Mouse (Mus musculus) forebrain, embryonic 10.5 days (tissue): ENCODE results near the gene Mast4. TPM values are rescaled to one million over a fixed set of nuclear protein-coding genes. Genes with fewer than 3 reads are reported as not detected.
"Not testable (repeated sequence)": the region's sequence is repeated elsewhere in the genome, so short reads cannot be mapped to it uniquely, and the experiment has no call there.

Experiments
- DNase-seq: peaks from one replicate; pipeline ENCODE4 v3.0.0-alpha.2; 2017; ENCODE audit warnings: low spot score; ENCODE audit errors: extremely low spot score
- H3K27ac ChIP-seq: fragments of 300-500 bp; sonication (generic); 2 replicates; pipeline ENCODE4 v1.5.1; 2016; ENCODE audit warnings: mild to moderate bottlenecking
- H3K27me3 ChIP-seq: fragments of 300-500 bp; sonication (generic); 2 replicates; pipeline ENCODE4 v1.6.1; 2016; ENCODE audit warnings: mild to moderate bottlenecking; ENCODE audit not compliant: poor library complexity, severe bottlenecking
- H3K36me3 ChIP-seq: fragments of 300-500 bp; sonication (generic); replicated peaks from 2 replicates; pipeline ENCODE4 v1.6.1; 2016; ENCODE audit warnings: mild to moderate bottlenecking, moderate library complexity
- H3K4me1 ChIP-seq: fragments of 300-500 bp; sonication (generic); 2 replicates; pipeline ENCODE4 v1.6.1; 2016
- H3K4me3 ChIP-seq: fragments of 300-500 bp; sonication (generic); 2 replicates; pipeline ENCODE4 v1.5.1; 2016; ENCODE audit warnings: mild to moderate bottlenecking, moderate library complexity
- H3K9me3 ChIP-seq: fragments of 300-500 bp; sonication (generic); 2 replicates; pipeline ENCODE4 v1.6.1; 2016; ENCODE audit warnings: mild to moderate bottlenecking, moderate library complexity
- WGBS: fragments of 180-500 bp; shearing (Covaris S2); methylation state at CpG from one replicate; pipeline ENCODE4 v1.1.7; 2016; 5-methylcytosine and 5-hydroxymethylcytosine counted together
- polyA plus RNA-seq: library from polyadenylated mRNA; unstranded; fragments of >200 nt; fragmentation: Nextera tagmentation; extraction: Ambion mirVana; gene quantifications from 2 replicates; pipeline ENCODE4 v1.2.1, GENCODE M21; 2016

The Mast4 gene
- polyA plus RNA-seq, 1 experiment from 2014 or later: 18.3 TPM

- no peaks in the 10 kb centered on the region for H3K9me3 ChIP-seq
- H3K36me3 ChIP-seq: peaks cover 67% of the 10 kb centered on the region
- H3K27me3 ChIP-seq: no peaks in the 10 kb centered on the region
- 94% methylated on average over 10 of the region's 10 CpGs for WGBS
- no peak overlapping the region for H3K4me3 ChIP-seq
- H3K27ac ChIP-seq: no peak overlapping the region
- H3K4me1 ChIP-seq: 0 out of 2 replicates have a peak, but pooled peaks cover 3% of the 10 kb centered on the region
- DNase-seq: no peak
Measured at GRCm38 (mm10) chr13:102749891-102750290, 584.4 kb downstream of the Mast4 start.

GRCm38 (mm10) chr13:102749194-102749593 is 585.1 kb downstream of the Mast4 start:
- Histone ChIP-seq H3K27me3 (no peaks in the 10 kb centered on the region), H3K36me3 (peaks cover 66% of the 10 kb centered on the region), H3K4me1 (0 out of 2 replicates have a peak, but pooled peaks cover 3% of the 10 kb centered on the region), H3K4me3 (no peak overlapping the region), H3K27ac (no peak overlapping the region), H3K9me3 (no peaks in the 10 kb centered on the region)
- no peak for DNase-seq
- WGBS: 88% methylated on average over 6 of the region's 6 CpGs

GRCm38 (mm10) chr13:102746803-102747561 is 587.3 kb downstream of the Mast4 start:
- Histone ChIP-seq H3K9me3 (no peaks in the 10 kb centered on the region), H3K4me1 (0 out of 2 replicates have a peak, but pooled peaks cover 3% of the 10 kb centered on the region), H3K27me3 (no peaks in the 10 kb centered on the region), H3K27ac (no peak overlapping the region), H3K36me3 (peaks cover 58% of the 10 kb centered on the region), H3K4me3 (no peak overlapping the region)
- no peak for DNase-seq
- 91% methylated on average over 17 of the region's 17 CpGs for WGBS

GRCm38 (mm10) chr13:102745626-102746342 is 588.5 kb downstream of the Mast4 start:
- Histone ChIP-seq H3K27ac (no peak overlapping the region), H3K27me3 (no peaks in the 10 kb centered on the region), H3K9me3 (no peaks in the 10 kb centered on the region), H3K4me3 (no peak overlapping the region), H3K36me3 (peaks cover 61% of the 10 kb centered on the region), H3K4me1 (0 out of 2 replicates have a peak, but pooled peaks cover 3% of the 10 kb centered on the region)
- DNase-seq: no peak
- WGBS: 85% methylated on average over 9 of the region's 9 CpGs

- H3K4me3 ChIP-seq: no peak overlapping the region
- 0 out of 2 replicates have a peak overlapping the region, but pooled peaks have one; percentile 5 for H3K27ac ChIP-seq
- H3K4me1 ChIP-seq: 0 out of 2 replicates have a peak, but pooled peaks cover 3% of the 10 kb centered on the region
- 90% methylated on average over 3 of the region's 3 CpGs for WGBS
- no peaks in the 10 kb centered on the region for H3K9me3 ChIP-seq
- peaks cover 61% of the 10 kb centered on the region for H3K36me3 ChIP-seq
- H3K27me3 ChIP-seq: no peaks in the 10 kb centered on the region
- no peak for DNase-seq
Measured at GRCm38 (mm10) chr13:102745270-102745600, 589.1 kb downstream of the Mast4 start.

GRCm38 (mm10) chr13:102744481-102745269 is 589.6 kb downstream of the Mast4 start:
- Histone ChIP-seq H3K36me3 (peaks cover 61% of the 10 kb centered on the region), H3K4me1 (0 out of 2 replicates have a peak, but pooled peaks cover 3% of the 10 kb centered on the region), H3K27me3 (no peaks in the 10 kb centered on the region), H3K27ac (0 out of 2 replicates have a peak overlapping the region, but pooled peaks have one; percentile 5), H3K9me3 (no peaks in the 10 kb centered on the region), H3K4me3 (no peak overlapping the region)
- peak; percentile 20 for DNase-seq
- WGBS: 71% methylated on average over 9 of the region's 9 CpGs

- no peak for DNase-seq
- Histone ChIP-seq H3K27ac (no peak overlapping the region), H3K4me3 (no peak overlapping the region), H3K27me3 (no peaks in the 10 kb centered on the region), H3K36me3 (peaks cover 77% of the 10 kb centered on the region), H3K4me1 (no peaks in the 10 kb centered on the region), H3K9me3 (no peaks in the 10 kb centered on the region)
- WGBS: 93% methylated on average over 13 of the region's 13 CpGs
Measured at GRCm38 (mm10) chr13:102739720-102740535, 594.4 kb downstream of the Mast4 start.

- no peak overlapping the region for H3K27ac ChIP-seq
- peaks cover 84% of the 10 kb centered on the region for H3K36me3 ChIP-seq
- DNase-seq: no peak
- H3K4me1 ChIP-seq: no peaks in the 10 kb centered on the region
- 94% methylated on average over 7 of the region's 7 CpGs for WGBS
- H3K9me3 ChIP-seq: no peaks in the 10 kb centered on the region
- no peaks in the 10 kb centered on the region for H3K27me3 ChIP-seq
- H3K4me3 ChIP-seq: no peak overlapping the region
Measured at GRCm38 (mm10) chr13:102737811-102738210, 596.5 kb downstream of the Mast4 start.

GRCm38 (mm10) chr13:102733063-102733462 is 601.2 kb downstream of the Mast4 start:
- Histone ChIP-seq H3K27ac (no peak overlapping the region), H3K27me3 (no peaks in the 10 kb centered on the region), H3K36me3 (peaks cover 40% of the 10 kb centered on the region), H3K9me3 (no peaks in the 10 kb centered on the region), H3K4me3 (no peak overlapping the region), H3K4me1 (no peaks in the 10 kb centered on the region)
- 81% methylated on average over 2 of the region's 2 CpGs for WGBS
- no peak for DNase-seq

GRCm38 (mm10) chr13:102728951-102729350 is 605.3 kb downstream of the Mast4 start:
- H3K9me3 ChIP-seq, DNase-seq, H3K4me1 ChIP-seq, H3K27ac ChIP-seq, H3K36me3 ChIP-seq, H3K27me3 ChIP-seq, H3K4me3 ChIP-seq: not testable (repeated sequence)
- 78% methylated on average over 7 of the region's 7 CpGs for WGBS

GRCm38 (mm10) chr13:102728035-102728434 is 606.3 kb downstream of the Mast4 start:
- no peak for DNase-seq
- Histone ChIP-seq H3K4me3 (no peak overlapping the region), H3K27ac (no peak overlapping the region), H3K4me1 (no peaks in the 10 kb centered on the region), H3K36me3 (no peaks in the 10 kb centered on the region), H3K9me3 (no peaks in the 10 kb centered on the region), H3K27me3 (no peaks in the 10 kb centered on the region)
- WGBS: 85% methylated on average over 3 of the region's 3 CpGs

- Histone ChIP-seq H3K36me3 (no peaks in the 10 kb centered on the region), H3K9me3 (no peaks in the 10 kb centered on the region), H3K4me1 (no peaks in the 10 kb centered on the region), H3K27me3 (no peaks in the 10 kb centered on the region), H3K27ac (no peak overlapping the region), H3K4me3 (no peak overlapping the region)
- no peak for DNase-seq
- 73% methylated on average over 1 of the region's 1 CpGs for WGBS
Measured at GRCm38 (mm10) chr13:102726876-102727275, 607.4 kb downstream of the Mast4 start.
